Mouse (Mus musculus) T-cell, adult 2 months (primary cell): ENCODE data around the gene Jak2.
A peak's percentile ranks its signal among the peaks of the same experiment; 100 is the strongest.

Source experiments
- DNase-seq: peaks from one replicate; pipeline ENCODE4 v3.0.0; 2022; ENCODE audit warnings: low spot score

Jak2 gene

DNA sequence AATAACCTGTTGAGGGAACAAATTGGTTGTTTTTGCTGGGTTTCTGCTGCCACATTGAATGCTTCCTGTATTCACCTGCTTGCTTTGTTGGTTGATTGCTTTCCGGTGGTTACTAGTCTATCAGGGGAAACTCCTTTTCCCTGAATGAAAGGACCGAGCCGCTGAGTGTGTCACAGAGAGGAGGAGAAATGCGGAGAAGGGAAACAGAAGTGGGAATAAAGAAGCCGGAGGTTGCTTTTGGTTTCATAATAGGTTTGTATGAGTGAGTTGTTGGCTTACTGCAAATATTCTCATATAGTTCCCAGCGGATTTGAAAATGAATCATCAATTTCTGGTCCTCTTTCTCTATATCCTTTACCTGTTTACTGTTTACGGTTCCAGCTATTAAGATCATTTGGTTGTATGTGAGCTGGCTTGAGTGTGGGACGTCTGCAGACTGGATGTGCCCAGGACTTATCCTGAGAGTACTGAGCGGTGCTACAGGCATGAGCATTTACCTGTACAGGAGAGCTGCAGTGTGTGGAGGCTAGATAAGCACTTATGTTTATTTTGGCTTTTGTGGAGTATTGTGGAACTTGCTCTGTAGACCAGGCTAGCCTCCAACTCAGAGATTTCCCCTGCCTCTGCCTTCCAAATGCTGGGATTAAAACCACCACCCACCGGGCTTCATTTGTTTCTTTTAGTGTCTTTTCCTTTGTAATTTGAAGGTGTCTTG lies 1.4 kb downstream of the Jak2 start:
- DNase-seq, result peak; percentile 47

DNA sequence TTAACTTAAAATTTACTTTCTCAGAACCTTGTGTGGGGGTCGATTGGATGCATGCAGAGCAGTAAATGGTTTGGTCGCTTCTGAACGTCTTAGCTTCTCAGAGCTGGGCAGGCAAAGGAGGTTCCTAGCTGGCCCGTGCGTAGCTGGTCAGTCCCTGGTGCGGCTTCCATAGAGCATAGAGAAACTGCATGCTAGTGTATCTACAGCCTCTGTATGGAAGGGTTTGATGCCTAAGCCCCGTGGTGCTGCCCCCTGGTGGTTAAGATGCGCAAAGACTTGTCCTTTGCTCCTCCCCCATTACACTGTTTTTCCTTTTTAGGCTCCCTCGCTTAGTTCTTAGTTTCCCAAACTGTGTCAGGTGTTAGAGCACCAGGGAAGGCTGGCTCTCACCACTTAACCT lies 2.1 kb downstream of the Jak2 start:
- peak; percentile 82 for DNase-seq

- DNase-seq, result no peak
Observed at GRCm38 (mm10) chr19:29254671-29255070, 3.0 kb downstream of the Jak2 start.

- DNase-seq, result no peak
Observed at GRCm38 (mm10) chr19:29255327-29256027, 3.8 kb downstream of the Jak2 start.

DNA sequence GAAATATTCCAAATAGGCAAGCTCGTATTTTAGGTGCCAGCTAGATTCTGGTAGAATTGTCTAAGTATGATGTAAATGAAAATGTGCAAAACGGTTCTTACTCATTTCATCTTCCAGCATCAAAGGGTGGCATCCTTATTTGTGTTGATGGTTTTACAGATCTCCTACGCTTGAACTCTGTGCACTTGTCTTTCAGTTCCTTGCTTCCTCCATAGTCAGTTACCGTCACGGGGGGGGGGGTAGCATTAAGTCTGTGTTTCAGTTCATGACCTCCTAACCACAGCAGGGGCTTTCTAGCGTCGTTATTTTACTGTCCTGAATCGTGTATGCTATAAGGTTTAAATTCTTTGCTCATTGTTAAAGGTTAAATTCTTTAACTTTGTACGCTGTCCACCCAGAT lies 10.0 kb downstream of the Jak2 start:
- DNase-seq, result no peak

DNA sequence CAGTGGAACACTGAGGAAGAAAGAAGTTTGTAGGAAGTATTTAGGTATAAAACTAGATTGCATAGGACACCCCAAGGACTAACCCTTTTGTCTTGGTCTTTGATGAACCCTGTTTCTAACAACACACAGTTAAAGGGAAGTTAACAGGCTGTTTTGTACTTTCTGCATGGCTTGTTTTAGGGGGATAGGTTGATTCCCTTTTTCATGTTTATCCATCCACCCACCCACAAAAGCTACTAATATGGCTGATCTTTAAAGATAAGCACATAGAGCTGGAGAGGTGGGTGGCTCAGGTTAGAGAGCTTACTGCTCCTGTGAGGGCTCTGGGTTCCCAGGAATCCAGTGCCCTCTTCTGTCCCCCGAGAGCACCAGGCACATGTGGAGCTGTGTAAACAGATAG lies 11.9 kb downstream of the Jak2 start:
- no peak for DNase-seq

DNA sequence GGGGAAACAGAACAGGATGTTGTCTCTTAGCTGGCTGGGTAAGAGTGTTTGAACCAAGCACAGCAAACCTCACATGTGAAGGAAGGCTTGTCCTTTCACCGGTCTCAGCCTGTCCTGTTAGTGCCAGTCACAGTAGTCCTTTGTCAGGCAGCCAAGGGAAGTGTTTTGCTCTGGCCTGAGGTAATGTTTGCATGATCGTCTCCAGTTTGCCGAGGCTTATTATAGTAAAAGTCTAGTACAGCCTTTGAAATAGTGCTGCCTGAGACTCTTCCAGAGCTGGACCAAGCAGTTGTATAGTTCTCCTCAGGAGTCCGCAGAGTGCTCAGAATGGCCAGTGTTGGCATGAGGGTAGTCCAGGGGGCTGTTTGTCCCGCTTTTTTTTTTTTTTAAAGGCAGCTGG lies 13.9 kb downstream of the Jak2 start:
- no peak for DNase-seq

GRCm38 (mm10) chr19:29267075-29267868 lies 15.6 kb downstream of the Jak2 start:
- no peak for DNase-seq

GRCm38 (mm10) chr19:29268788-29269321 lies 17.2 kb downstream of the Jak2 start:
- DNase-seq, result no peak

- DNase-seq, result no peak
Observed at GRCm38 (mm10) chr19:29270226-29270625, 18.6 kb downstream of the Jak2 start.

- peak; percentile 48 for DNase-seq
Observed at GRCm38 (mm10) chr19:29271147-29271578, 19.5 kb downstream of the Jak2 start.

GRCm38 (mm10) chr19:29272011-29272809 lies 20.6 kb downstream of the Jak2 start:
- DNase-seq, result no peak

- no peak for DNase-seq
Observed at GRCm38 (mm10) chr19:29276414-29276813, 24.8 kb downstream of the Jak2 start.

DNA sequence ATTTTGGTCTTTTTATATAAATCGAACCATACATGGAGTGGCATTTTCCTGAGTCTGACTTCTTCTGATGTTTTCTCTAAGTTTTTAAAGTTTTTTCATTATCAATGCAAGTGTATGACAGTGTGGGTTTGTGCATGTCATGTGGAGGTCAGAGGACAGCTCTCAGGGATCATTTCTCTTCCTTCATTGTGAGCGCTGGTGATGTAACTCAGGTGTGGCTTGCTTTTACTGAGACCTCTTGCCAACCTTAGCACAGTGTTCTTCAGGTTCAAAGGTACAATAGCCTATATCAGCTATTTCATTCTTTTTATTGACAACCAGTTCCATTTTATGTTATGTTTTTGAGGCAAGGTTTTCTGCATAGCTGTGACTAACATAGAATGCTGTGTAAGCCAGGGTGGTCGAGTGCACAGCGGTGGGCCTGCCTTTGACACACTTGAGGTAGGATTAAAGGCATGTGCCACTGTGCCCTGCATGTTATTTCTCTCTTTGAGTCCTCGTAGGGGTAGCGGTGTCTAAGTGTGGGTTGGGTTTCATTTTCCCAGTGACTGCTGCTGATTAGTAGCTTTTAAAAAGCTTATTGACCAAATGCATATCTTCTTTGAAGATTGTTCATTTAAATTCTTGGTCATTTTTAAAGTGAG lies 27.4 kb downstream of the Jak2 start:
- no peak for DNase-seq

- DNase-seq, result no peak
Observed at GRCm38 (mm10) chr19:29285451-29285869, 33.8 kb downstream of the Jak2 start.

- no peak for DNase-seq
Observed at GRCm38 (mm10) chr19:29287863-29288262, 36.2 kb downstream of the Jak2 start.

GRCm38 (mm10) chr19:29291532-29291931 lies 39.9 kb downstream of the Jak2 start:
- DNase-seq, result no peak

- DNase-seq, result no peak
Observed at GRCm38 (mm10) chr19:29292546-29292945, 40.9 kb downstream of the Jak2 start.

- DNase-seq, result no peak
Observed at GRCm38 (mm10) chr19:29294756-29295155, 43.1 kb downstream of the Jak2 start.

DNA sequence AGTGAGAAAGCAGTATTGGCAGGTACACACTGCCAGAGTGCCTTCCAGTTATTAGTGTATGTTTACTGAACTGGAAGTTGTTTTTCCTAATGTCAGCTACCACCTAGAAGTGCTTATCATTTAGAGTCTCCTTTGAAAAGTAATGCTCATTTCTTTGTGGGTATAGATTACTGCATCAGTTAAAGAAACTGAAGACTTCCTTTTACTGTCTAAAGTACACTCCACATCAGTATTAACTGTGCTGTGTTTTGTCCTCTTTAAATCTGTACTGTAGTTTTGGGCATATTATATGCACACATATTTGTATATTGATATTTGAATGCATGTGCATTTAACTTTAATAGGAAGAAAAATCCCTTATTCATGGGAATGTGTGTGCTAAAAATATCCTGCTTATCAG lies 44.5 kb downstream of the Jak2 start:
- no peak for DNase-seq

GRCm38 (mm10) chr19:29297366-29297765 lies 45.7 kb downstream of the Jak2 start:
- no peak for DNase-seq
